Mouse (Mus musculus): ENCODE results near the gene Plxna2. TPM values are rescaled to one million over a fixed set of nuclear protein-coding genes. Genes with fewer than 3 reads are reported as not detected.
A peak's percentile ranks its signal among the peaks of the same experiment; 100 is the strongest.

The Plxna2 gene
- total RNA-seq, 2 experiments from 2014 or later, result 25.8 to 26.7 TPM

DNA sequence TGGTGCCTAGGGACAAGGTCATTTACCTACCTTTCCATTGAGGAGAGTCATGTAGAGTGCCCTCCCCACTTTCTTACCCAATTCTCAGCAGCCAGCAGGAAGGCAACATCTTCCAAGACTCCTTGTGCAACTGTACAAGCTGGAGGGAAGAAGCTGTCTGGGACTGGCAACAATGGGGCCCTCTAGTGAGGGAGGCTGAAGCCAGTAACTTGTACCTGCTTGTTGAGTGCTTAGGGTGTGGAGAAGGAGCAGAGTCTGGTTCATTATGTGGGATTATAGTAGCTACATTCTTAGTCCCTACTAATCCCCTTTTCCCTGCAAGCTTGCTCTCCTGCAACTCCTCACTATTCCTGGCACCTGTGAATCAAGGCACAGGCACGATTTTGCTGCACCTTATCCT lies 32.1 kb downstream of the Plxna2 start:
- intact Hi-C loops (cut with DNase I), result no loop called here

DNA sequence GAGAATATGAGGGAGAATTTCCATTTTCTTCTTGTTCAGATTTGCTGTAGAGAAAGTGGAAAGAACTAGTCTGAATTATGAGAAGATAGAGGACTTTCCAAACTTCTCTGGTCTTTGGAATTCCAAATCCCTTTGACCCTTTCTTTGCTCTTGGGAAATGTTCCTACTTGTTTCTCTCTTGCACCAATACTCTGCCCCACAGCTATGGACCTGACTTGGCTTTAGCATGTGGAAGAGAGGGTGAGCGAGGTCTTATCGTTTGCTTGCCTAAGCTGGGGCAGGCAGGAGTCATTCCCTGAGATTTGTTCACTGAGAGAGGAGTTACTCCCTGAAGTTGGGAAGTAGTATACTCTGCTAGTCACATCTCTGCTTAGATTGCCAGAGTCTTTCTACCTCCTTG lies 32.5 kb downstream of the Plxna2 start:
- intact Hi-C loops (cut with DNase I), result no loop called here
- DNase-seq (ENCODE audit: low spot score), result no peak

More for the DNA sequence above, 32.1 kb downstream of the Plxna2 start:
- no peak for DNase-seq (ENCODE audit: low spot score)

DNA sequence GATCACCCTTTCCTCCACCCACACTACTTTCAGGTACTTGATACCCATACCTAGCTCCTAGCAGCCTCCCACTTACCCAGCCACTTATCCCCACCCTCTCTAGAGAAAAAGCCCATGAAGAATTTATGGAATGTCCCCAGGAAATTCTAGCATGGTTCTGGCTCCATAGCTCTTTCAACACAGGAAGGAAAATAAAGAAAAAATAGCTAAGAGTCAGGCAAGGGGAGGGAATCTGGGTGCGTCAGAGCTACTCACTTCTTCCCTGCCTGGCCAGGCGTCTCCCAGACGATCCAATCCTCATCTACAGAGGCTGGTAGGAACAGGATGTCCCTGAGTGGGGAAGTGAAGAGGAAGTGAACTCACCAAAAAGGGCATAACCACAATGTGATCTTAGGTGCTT lies 34.0 kb downstream of the Plxna2 start:
- intact Hi-C loops (cut with DNase I), result no loop called here
- DNase-seq (ENCODE audit: low spot score), result peak; percentile 59

DNA sequence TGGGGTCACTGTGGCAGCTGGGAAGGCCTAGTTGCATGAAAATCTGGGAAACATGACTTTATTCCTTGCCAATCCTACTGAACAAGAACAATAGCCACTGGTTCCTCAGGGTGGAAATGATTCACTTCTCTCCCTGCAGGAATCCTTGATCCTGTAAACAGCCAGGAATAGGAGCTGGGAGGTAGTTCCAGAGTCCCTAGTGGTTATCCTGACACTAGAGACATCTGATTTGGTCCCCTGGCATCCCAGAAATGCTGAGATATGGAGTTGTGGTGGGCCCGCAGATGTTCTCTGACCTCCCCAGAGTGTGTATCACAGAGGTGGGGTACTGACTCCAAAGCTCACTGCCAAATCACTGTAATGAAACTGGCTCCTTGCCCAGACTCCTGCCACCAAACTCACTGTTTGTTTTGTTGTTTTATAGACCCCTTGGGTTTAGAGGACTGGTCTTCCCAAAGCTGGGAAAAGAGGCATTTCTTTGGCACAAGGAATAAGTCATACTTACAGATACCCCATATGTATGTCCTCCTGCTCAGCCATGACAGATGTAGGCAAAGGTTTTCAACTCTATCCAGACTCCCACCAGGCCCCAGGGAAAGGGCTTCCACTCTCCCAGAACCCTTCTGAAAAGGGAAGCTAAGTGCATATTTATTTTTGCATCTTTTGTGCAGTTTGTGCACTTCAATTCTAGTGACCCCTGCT lies 40.6 kb downstream of the Plxna2 start:
- peak; percentile 24 for DNase-seq (ENCODE audit: low spot score)
- intact Hi-C loops (cut with DNase I), result loop anchor here (2.0 kb wide), 1 partner anchor 38 kb away; no protein-coding TSS in a partner anchor

DNA sequence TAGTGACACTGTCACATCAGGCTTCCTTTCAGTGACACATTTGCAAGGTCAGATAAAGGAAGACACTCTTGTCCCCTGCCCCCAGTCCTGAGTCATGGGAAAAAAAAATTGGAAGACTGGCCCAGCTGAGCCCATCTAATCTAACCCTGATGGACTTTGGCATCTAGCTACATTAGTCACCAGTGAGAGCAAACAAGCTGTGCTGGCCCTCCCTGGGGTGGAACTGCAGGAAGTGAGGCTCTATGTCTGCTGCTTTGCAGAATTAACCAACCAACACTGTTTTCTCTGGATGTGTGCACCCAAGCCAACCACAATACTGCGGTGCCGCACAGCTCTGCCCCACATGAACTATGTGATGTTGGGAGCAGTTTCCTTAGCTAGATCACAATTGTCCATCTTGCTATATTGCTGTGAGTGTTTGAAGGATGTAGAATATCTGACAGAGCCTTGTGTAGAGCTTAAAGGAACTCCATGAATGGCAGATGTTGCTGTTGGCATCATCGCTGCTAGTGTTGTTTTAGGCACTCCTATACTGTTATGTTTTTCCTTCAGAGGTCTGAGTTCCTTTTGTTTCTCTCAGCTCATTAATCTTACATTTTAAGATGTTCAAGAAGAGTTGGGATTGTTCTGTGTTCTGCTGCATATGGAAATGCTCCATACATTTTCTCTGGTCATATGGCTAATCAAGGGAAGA lies 42.6 kb downstream of the Plxna2 start:
- DNase-seq (ENCODE audit: low spot score), result peak; percentile 73
- intact Hi-C loops (cut with DNase I), result no loop called here

DNA sequence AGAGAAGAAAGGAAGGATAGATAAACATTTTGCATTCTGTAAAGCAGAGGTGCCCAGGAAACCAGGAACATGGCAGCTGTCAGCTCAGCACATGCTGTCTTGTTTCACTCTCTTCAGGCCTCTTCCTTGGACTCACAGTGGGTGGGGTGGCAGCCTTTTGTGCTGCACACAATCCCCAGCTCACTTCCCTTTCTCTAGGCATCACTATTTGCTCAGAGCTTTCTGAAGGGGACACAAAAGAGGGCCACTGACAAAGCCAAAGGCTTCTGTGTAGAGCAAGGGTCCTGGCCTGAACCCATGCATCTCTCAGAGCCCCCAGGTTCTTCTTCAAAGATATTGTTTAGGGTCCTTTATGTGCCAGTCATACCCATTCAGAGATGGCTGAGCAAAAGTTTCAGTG lies 45.0 kb downstream of the Plxna2 start:
- intact Hi-C loops (cut with DNase I), result loop anchor here (2.0 kb wide), 1 partner anchor 16 kb away; no protein-coding TSS in a partner anchor
- no peak for DNase-seq (ENCODE audit: low spot score)

DNA sequence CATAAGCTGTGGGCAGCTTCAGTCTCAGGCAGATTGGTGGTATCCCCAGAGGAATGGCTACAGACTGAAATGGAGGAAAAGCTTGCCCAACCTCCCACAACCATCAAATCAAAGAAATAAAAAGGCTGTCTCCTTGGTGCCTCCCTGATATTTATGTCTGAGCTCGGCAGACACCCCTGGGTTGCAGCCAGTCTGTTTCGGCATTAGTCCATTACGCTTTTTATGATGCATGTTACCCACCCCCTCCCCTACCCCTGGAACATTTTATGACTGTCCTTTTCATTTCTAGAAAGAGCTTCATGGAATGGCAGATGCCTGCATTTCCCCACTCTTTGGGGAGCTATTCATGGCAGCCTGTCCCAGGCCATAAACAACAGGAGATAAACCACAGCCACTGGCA lies 47.7 kb downstream of the Plxna2 start:
- no peak for DNase-seq (ENCODE audit: low spot score)
- intact Hi-C loops (cut with DNase I), result no loop called here

DNA sequence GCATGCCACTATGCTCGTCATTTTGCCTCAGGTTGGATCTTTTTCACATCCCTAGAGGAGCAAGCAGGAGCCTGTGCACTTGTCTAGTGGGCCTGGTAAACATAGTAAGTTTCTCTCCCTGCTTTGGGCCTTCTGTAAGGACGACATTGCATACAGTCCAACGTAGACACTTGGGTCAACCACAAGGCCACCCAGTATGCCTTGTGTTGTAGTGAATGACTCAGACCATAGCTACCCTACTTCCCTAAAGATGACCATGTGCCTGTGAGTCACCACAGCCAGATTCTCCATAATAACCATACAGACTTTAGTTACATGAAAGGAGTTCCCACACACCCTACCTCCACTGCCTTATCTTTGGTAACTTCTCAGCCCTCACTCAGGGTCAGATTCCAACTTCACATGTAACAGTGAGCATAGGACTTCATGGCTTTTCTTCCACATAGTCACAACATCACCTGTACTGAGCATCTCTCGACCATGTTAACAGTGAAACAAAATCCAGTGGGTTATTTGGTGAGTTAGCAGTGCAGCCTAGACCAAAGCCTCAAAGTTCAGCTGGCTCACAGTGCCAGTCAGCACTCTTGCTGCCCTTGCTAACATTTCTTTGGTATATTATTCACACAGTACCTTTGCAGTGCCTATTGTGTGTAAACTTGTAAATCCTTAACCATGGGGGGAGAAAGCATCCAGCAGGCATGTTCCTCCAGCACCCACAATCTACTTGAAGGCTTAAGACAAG lies 53.9 kb downstream of the Plxna2 start:
- intact Hi-C loops (cut with DNase I), result no loop called here
- DNase-seq (ENCODE audit: low spot score), result no peak

DNA sequence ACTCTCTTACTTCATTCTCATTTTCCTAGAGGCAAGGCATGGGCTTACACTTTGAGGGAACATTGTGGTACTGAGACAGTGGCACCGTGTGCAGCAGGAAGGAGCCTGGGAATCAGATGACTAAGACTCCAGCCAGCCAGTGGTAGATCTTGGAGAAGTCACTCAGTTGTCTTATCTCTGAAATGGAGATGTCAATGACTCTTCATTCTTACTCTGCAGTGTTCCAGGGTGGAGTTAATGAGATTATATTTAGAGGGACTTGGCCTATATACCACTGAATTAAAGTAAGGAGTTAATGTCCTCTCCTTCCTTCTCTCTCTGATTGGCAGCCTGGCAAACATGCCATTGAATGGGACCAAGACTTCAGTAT lies 54.5 kb downstream of the Plxna2 start:
- intact Hi-C loops (cut with DNase I), result no loop called here

DNA sequence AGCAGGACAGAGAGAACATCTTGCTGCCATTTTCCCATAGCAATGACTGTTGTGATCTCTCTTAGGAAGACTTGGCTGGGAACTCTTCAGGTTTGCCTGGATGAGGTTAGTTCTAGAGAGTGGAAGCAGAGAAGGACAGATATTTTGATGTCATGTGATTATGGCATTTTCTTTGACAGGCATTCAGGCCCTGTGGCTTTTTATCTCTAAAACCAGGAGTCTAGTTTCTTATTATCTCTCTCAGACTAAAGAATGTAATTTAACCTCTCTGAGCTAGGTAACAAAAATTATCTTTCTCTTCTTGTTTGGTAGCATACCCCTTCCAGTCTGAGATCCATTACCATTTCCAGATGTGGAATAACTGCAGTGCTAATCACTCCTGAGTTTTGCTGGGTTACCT lies 55.2 kb downstream of the Plxna2 start:
- intact Hi-C loops (cut with DNase I), result no loop called here
- DNase-seq (ENCODE audit: low spot score), result no peak

More for the DNA sequence above, 54.5 kb downstream of the Plxna2 start:
- no peak for DNase-seq (ENCODE audit: low spot score)

DNA sequence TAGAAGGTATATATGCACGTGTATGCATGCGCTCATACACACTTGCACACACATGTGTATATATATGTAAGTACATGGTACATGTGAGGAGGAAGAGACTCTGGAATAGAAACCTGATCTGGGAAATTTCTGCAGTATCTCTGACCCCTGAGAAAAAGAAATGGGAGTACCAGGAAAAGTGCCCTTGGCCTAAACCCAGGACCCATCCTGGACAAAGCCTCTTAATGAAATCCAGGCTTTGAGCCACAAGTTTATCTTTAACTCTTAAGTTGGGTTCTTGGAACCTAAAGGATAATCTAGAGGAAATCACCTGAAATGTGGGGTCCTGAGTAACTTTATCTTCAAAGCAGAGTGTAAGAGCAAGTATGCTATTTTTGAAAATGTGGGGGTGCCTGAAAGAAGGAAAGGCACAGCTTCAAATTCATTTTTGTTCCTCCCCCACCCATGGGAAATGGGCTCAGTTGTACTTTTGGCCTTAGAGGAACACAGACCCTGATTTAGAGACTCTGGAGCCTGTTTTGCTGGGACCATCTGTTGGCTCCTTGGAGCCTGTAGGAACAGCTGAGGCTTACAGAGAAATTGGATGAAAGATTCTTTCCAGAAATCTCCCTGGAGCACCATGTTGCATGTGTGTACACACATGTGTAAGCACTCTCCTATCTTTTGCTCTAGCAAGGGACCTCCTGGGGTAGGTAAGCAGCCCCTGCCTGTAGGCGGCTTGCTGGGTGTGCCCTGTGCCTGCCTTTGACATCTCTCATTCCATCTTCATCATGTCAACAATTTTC lies 57.3 kb downstream of the Plxna2 start:
- no peak for DNase-seq (ENCODE audit: low spot score)
- intact Hi-C loops (cut with DNase I), result no loop called here

DNA sequence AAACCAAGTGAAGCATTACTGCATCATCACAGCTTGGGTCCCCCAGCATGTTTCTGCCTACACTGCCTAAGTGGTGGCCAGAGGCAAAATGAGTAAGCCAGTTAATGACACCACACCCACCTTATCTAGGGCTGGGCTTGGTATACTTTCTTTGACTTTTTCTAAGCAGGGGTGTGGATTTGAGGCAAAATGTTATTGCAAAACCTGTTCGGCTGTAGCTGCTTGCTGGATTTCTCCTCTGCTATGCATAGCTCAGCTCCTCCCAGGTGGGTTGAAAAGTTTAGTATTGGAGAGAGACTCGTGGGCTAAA lies 57.8 kb downstream of the Plxna2 start:
- intact Hi-C loops (cut with DNase I), result no loop called here
- no peak for DNase-seq (ENCODE audit: low spot score)

DNA sequence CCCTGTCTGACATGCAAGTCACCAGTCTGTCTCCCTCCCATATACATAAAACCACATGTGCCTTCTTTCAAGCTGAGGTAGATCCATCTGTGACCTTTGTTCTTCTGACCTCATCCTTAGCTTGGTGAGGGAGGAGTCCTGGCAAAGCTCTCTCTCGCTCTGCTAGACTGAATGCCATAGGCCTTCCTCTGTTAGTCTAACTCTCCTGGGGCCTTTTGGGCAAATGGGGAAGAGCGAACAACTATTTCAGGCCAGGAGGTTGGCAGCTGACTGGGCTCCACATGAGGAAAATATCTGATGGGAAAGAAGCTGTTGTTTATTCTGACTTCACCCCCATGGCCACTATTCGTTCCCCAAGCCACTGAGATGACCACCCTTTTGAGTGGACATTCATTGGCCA lies 59.9 kb downstream of the Plxna2 start:
- intact Hi-C loops (cut with DNase I), result loop anchor here (2.0 kb wide), 1 partner anchor 15 kb away; no protein-coding TSS in a partner anchor
- no peak for DNase-seq (ENCODE audit: low spot score)

DNA sequence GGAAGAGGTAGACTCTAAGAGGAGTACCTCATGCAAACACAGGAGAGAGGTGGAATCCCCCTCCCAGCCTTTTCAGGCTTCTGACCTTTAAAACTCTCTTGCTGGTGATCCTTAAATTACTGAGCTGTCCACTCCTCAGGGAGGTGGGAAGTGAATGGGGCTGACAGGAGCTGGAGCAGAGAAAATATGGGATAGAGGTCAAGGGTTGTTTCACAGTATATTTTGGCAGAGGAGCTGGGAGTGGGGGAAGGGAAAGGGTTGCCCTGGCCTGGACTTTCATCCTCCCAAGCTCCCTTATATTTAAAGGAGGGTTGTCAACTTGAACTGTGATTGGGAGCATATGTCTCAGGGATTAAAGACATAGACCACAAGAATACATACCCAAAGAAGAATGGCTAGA lies 61.1 kb downstream of the Plxna2 start:
- intact Hi-C loops (cut with DNase I), result loop anchor here (2.0 kb wide), 1 partner anchor 16 kb away; no protein-coding TSS in a partner anchor
- no peak for DNase-seq (ENCODE audit: low spot score)

DNA sequence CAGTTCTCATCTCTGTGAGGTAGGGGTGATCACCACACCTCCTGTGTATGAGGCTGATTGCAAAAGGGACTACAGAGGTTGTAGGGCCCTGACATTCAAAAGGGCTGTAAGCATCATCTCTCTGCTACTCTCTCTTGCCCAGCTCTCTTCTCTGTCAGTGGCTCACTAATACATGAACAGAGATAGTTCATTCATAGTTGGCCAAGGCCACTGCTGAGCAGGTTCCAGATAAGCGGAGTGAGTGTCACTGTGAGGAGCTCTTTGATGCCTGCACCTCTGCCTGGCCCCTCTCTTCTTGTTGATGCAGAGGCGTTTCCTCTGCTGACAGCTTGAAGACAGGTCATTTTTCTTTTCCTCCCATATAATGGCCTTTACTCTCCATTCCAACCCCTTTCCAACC lies 62.1 kb downstream of the Plxna2 start:
- intact Hi-C loops (cut with DNase I), result no loop called here

DNA sequence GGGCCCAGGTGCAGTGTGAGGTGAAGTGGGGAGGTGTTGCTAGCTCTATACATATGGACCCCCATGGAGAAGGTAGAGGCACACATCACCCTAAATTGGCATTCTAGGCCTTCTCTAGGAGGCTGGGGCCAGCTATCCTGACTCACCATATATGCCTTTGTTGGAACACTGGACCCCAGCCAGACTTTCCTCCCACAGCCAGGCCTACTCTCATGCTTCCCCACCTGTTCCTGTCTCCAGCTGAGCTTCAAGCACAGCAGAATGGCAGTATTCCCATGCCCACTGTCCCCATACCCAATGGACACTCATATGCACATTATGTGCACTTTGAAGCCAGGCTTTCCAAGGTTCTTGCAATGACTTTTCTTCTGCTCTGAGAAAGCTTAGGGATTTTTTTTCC lies 64.0 kb downstream of the Plxna2 start:
- DNase-seq (ENCODE audit: low spot score), result no peak
- intact Hi-C loops (cut with DNase I), result no loop called here

More for the DNA sequence above, 62.1 kb downstream of the Plxna2 start:
- no peak for DNase-seq (ENCODE audit: low spot score)

DNA sequence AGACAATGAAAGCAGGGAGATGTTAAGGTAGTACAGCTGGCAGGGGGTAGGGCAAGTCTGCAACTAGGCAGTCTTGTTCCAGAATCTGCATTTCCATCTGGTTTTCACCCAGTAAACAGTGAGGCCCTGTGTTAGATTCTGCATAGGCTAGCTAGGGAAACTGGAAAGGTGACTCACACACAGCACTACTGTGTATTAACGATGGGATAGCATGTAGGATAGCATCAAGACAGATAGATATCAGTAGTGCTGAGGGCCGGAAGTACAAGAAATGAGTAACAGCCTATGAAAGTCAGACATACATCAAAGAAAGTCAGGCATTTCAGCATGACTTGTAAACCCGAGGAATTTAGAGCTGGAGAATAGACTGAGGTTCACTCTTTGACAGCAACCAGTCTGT lies 65.1 kb downstream of the Plxna2 start:
- DNase-seq (ENCODE audit: low spot score), result no peak
- intact Hi-C loops (cut with DNase I), result no loop called here

DNA sequence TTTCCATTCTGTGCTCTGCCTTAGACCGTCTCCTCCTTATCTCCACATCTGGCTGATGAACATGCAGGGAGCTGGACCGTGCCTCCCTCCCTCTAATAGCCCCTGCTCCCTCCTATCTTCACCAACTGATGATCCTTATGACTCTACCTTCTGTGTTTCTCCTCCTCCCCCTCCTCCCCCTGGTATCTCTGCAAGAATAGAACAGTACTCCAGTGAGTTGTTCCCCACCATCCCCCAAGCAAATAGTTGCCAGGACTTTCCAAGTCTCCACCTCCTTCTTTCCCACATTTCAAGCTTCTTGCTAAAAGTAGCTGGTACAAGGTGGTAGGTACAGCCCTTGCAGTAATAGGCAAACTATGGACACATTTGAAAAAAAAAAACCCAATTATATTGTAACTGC lies 67.9 kb downstream of the Plxna2 start:
- intact Hi-C loops (cut with DNase I), result no loop called here
- no peak for DNase-seq (ENCODE audit: low spot score)

DNA sequence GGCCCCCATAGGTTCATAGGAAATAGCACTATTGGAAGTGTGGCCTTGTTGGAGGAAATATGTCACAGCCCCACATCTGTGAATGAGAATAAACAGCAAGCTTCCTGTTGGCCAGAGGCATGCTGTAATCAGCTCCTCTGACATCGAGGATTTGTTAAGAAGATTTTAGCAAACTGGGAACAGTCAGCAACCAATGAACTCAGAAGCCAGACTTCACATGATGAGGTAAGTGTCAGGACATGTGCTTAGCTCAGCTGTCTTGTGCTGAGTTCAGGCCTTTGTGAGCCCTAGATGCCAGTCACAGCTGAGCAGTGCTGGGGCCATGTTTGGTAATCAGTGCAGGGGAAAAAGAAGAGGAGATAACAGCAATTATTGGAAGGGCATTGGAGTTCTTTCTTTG lies 69.7 kb downstream of the Plxna2 start:
- no peak for DNase-seq (ENCODE audit: low spot score)
- intact Hi-C loops (cut with DNase I), result no loop called here

DNA sequence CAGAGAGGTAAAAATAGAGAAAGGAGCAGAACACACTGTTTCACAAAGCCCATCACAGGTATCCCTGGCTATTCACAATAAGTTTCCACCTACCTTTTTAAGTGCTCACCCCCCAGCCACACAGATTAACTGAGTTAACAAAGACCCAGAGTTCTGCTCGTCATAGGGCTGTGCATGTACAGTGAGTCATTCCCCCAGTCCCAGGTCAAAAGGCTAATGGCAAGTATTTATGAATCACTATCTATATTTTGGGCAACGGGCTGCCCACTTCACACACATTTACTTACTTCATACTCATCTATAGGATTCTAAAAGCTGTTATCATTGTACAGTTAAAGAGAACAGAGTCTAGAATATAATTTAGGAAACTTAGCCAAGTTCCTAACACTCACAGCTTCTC lies 70.1 kb downstream of the Plxna2 start:
- intact Hi-C loops (cut with DNase I), result no loop called here
- no peak for DNase-seq (ENCODE audit: low spot score)

Measured in heart, postnatal 25 days (tissue).